Mouse (Mus musculus) retina, postnatal 1 day (tissue): ENCODE measurements around the gene Exoc4.
A peak's percentile ranks its signal among the peaks of the same experiment; 100 is the strongest.

Source experiments
- DNase-seq: peaks from one replicate; pipeline ENCODE4 v3.0.0-alpha.2; 2012

The Exoc4 gene

DNA sequence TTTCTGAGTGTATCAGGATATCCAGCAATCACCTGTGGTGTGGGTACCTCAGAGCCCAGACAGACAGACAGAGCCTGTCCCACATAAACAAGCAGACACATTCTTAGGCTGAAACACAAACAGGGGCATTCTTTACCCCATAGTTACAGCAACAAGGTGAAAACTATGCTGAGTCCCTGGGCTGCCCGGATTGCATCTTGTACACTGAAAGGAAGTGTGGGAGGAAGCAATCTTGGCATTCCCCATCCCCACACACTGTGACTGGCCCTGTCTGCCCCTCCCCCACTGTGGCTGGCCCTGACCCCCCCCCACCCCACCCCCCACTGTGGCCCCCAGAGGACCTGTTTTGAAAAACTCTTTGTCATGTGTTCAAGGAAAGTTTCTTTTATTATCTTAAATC is 623.3 kb downstream of the Exoc4 start:
- DNase-seq, result no peak

DNA sequence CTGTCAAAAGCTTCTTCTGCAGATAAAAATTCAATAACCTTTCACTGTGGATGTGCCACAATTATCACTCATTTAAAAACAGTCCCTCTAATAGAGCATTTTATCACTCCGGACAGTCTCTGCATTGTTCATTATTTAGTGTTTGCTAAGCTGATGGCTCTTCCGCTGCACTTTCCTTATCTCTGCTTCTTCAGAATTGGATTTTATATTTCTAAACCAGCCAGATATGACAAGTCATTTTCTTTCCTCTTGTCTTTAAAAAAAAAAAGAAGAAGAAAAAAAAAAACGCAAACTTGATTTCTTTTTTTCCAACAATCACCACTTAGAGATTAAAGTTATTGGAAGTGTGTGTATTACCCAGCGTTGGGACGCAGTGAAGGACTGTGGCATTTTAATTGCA is 624.1 kb downstream of the Exoc4 start:
- DNase-seq, result no peak

DNA sequence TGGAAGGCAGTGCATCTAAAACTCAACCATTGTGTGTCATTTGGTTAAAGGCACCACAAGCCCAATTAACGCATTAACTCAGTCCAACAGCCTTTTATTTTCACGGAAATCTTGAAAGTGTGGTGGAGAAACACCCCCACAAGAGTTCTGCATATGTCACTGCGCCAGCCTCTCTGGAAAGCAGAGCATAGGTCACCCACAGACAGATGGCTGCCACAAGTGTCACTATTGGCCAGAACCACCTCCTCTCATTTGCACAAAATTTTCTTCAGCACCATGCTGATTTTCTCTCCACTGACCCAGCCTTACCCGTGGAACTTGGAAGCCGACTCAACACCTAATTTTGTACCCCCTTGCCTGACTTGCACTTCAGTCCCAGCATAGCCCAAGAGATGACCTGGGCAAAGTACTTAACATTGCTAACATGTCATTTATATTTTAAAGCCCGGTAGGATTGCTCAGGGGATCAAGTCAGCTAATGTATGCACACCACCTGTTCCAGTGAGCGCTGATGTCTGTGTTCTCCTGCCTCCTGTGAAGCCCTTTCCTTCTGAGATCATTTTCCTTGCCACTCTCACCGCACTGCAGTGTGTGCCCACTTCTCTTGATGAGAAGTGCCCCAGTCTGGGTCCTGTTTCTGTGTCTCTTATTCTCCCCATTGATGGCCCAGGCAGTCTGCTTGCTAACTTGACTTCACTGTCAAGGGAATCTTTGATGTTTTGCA is 625.6 kb downstream of the Exoc4 start:
- peak; percentile 19 for DNase-seq

DNA sequence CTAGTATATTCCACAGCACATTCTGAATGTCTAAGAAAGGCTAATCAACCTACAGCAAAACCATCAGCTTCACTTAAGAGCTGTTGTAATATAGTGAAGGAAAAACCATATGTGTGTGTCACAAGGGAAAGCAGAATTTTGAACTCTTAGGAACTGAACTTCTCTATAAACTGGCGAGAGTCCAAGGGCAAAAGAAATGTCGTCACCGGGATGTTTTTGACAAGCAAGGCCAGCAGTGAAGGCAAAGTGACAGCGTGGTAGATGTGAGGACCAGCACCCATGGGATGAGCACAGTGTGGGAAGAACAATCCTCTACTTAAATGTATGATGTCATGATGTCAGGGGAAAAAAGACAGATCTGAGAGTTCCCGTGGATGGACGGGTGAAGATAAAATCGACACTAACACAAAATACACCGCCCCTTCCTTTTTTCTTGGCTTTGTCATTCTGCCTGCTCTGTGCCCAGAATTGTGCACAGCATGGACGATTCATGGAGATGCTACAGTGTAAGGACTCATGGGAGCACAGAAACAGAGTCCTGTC is 635.3 kb downstream of the Exoc4 start:
- no peak for DNase-seq

DNA sequence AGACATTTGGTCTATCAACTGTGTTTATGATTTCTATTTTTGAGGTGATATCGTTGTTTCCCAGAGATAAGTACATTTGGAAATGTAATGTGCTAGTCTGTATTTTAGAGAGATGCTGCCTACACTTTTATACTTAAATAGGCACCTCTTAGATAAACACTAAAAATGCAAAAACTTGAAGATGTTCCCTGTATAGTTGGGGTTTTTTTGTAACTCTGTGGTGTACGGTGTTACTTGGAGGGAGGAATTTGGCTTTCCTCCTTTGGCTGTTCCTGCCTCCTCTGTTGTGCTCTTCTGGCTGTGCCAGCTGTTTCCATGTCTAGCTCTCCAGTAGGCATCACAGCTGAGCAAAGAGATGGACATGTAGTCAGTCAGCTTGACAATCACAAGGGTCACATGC is 638.1 kb downstream of the Exoc4 start:
- DNase-seq, result no peak

DNA sequence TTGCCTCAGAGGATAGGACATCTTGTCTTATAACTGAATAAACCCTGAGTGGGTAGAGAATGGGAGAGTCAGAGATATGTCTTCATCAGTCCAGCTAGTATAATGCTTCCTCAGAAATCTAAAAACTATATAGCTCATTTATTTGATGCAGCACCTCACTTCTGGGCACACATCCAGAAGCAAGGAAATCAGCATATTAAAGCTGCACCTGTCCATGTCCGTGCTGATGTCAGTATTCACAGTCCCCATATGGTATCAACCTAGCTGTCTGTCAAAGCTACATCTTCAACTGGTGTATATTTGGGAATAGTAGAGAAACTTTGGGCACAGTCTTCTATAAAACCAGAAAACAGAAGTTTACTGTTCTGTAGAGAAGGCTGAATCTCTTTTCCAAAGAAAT is 642.0 kb downstream of the Exoc4 start:
- no peak for DNase-seq

DNA sequence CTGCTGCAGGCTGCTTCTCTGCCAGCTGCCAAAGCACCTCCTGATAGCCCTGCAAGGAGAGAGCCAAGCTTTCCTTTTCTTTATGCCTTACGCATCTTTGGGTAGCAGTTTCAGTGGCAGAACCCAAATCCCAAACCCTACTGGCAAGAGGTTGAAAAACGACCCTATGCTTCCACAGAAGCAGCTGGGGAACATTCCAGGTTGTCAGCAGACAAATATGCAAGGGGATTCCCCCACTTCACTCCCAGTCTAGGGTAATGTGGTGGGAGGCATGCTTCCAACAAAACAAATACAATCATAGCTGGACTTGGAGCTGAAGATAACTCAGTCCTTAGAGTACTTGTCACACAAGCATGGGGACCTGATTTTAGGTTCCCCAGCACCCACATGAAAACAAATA is 643.3 kb downstream of the Exoc4 start:
- no peak for DNase-seq

DNA sequence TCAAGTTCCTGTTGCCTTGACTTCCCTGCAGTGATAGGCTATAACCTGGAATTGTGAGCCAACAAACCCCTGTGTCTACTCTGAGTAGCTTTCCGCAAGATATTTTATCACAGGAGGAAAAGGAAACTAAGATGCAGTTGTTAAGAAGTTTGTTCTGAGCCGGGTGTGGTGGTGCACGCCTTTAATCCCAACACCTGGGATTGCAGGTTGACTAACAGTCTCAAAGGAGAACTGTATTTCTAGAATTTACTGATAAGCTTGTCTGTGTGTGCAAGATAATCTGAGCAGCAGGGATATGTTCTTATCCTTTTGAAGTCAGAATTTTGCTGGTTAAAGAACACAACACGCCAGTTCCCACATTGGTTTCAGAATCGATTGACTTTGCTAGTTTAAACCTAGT is 651.1 kb downstream of the Exoc4 start:
- DNase-seq, result no peak

DNA sequence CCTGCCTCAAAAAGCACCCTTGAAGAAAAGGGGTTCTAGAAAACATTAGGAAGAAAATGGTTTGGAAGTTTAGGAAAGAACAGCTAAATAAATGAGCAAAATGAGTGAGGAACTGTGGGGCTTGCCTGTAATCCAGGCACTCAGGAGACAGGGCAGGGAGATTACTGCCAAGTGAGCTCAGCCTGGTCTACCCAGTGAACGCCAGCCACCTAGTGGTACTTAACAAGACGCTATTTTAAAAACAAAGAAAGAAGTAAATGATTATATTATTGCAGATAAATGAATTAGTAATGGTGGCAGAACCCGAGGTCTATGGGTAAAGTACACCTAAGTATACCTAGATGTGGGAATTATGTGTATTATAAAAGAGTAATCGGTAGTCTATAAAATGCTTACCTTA is 651.7 kb downstream of the Exoc4 start:
- DNase-seq, result no peak

DNA sequence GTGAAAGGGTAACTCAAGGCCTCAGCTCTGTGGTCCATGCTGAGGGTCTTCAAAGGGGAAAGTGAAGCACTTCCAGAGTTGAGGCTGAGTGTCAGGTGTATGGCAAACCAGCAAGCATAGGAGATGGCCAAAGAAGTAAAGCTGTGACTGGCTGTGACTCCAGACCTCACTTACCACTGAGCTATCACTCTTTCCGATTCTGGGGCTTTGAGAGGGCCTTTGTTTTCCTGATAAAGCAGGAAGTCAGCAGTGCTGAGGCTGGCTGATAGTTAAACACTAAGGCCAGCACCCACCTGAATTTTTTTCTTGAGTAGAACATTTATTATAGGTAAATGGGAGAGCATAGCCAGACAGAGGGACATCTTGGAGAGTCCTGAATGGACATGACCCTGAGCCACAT is 656.2 kb downstream of the Exoc4 start:
- DNase-seq, result no peak

DNA sequence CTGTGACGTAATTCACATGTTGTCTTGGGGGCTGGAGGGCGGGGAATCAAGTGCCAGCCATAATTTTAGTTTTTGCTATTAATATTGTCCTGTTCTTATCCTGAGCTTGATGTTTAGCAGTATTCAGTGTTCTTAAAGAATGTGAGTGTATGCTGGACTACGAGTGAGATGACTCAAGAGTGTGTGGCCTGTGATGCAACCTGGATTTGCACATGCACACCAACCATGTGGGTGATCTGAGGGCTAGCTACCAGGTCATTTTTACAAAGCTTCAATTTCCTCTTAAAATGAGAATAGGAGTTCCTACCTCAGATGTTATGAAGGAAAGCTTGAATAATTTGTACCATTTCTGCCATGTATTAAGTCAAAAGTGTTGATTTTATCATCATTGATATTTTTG is 661.8 kb downstream of the Exoc4 start:
- DNase-seq, result no peak

DNA sequence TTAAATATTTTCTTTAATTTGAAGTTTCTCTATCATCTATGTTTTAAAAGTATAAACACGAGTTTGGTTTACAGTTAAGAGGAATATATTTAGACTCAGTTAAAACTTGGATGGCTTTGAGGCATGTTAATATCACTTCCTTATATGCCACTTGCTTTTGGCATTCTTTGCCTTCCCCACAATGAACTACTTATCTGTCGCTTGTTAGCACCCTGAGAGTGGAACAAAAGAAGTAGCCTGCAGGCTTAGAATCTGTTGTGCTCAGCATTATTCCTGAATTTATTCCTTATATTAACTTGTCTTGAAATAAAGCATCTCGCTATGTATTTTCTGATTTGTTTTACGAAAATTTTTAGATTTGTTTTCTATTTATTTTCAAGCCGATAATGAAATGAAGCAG is 664.2 kb downstream of the Exoc4 start:
- DNase-seq, result peak; percentile 15

DNA sequence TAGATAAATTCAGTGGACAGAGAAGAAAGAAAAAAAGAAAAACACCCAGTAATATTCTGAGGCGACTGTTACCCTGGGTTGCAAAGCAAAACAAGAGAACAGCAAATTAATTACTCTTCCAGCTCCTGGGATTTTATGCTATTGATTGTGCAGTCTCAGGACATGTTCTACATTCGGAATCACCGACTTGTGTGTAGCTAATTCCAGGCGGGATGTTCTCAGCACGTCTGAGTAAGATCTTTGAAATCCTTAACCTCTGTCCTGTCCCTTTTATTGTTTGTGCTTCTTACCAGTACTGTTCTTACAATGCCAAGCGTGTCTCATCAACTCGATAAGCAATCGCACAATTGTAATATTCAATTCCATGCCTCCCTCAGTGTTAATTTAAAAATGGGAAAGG is 664.6 kb downstream of the Exoc4 start:
- DNase-seq, result peak; percentile 12

DNA sequence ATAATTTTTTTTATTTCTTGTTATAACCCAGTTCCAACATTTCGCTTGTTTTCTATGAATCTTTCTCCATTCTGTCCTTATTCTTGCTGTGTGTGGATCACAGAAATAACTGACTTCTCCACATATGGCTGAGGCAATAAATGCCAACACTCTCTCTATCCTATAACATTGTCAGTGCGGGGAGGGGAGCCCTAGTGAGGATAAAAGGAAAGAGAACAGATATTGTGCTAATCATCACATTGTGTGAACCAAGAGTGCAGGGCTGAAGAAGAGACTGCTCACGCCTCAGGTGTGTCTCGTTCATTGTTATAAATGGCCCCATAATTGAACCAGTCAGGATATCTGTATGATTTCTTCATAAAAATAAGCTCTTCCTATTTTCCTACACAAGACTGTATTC is 665.1 kb downstream of the Exoc4 start:
- no peak for DNase-seq

DNA sequence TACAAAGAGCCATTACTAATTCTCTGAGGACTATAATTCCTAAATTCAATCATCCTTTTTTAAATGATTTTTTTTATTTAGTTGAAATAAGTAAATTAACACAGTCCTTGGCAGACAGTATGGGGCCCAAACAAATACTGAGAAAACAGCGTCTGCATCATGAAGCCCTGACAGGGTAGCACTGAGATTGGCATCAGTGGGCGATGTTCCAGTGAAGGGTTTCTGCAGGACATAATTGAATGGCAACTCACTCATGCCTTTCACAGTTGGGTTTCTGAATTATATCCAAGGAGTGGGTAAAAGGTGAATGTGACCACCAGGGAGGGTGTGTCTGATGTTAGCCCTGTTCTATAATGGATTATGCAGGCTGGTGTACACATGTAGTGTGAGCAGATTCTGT is 674.7 kb downstream of the Exoc4 start:
- no peak for DNase-seq

DNA sequence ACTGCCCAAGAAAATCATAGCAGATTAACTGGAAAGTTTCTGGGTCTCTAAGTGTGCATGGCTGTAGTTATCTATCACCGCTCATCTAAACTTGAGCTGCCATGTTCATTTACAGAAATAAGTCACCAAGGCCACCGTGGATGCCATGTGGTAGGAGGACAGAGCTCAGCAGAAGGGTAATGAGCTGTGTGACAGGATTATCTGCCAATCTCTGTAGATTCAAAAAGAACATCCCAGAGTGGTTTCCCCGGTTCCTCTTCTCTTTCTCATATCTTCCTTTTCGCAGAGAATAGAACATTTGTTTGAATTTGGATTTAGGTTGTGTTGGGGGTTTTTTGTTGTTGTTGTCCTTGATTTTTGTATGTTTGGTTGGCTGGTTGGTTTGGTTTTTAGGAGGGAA is 676.0 kb downstream of the Exoc4 start:
- DNase-seq, result peak; percentile 48

DNA sequence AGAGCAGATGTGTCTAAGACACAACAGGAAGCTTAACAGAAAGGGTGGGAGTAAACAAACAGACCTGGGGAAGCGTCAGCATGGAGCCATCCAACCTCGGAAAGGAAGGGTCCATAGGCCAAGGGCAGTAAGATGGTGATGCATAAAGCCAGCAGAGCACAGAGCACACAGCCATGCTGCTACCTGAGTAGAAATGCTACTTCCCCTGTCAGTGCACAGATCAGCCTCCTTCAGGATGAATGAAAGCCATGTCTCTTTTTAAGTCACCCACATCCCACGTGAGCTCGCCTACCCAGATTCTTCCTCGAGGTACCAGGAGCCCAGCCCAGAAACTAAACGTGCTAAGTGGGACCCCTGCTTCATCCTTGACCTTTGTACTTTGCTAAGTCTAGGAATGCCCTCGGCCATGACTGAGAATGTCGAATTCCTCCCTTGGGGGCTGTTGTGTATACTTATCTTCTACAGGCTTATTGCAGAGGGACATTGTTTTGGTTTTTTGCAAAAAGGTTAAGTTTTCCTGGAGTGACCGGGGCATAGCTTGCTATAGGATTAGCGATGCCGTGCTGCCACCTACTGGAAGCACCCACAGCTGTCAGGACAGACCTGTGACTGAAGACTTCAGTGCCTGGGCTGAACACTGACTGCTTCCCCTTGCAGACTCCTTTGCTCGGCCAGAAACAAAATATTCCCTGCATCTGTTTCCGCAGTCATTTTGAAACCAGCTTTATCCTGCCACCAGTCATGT is 680.6 kb downstream of the Exoc4 start:
- DNase-seq, result peak; percentile 81

DNA sequence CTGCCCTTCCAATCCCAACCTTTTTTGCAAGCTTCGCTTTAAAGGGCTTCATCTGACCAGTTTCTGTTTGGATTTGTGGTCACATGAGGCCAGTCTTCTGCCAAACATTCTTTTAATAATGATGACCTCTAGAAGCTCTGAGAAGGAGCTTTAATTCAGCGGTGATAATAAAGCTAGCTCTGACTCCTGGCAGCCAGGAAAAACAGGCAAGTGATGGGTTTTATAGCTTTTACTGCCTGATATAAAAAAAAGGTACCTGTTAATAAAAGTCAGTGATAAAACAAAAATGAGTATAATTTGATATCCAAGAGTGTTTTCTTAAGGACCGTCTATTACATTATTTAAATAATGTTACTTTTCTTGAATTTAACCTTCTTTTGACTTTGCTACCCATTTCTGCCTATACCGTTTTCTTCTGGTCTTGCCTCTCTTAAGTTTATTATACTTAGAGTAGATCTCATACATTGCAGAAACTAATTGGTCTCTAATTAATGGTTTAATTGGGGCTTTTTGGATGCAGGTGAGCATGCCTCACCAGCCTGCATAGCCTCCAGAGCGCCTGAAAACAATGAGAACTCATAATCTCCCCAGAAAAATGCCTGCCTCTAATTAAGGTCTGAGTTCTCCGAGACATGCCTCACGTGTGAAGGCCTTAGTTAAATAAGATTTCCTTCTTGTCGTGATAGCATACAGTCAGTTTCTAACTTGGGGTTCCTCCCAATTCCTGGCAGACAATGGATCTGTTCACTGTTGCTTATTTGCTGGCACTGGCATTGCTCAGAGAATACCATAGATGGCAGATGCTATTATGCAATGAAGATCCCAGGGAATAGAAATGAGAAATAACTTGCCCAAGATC is 681.4 kb downstream of the Exoc4 start:
- peak; percentile 15 for DNase-seq

DNA sequence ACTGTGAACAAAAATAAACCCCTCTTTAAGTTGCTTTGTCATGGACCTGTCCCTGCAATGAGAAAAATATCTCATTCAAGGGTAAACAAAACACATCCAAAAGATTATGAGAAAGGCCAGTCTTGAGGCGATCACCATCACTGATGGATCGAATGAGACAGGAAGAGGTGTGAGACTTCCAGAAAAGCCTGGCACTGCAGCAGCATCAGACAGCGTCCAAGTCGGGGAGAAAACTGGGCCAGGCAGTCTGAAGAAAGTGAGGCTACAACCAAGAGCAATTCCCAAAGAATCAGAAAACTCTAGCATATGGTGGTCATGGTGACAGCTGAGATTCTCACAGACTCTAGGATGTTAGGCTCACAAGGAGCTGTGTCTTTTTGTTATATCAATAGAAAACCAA is 689.0 kb downstream of the Exoc4 start:
- no peak for DNase-seq

DNA sequence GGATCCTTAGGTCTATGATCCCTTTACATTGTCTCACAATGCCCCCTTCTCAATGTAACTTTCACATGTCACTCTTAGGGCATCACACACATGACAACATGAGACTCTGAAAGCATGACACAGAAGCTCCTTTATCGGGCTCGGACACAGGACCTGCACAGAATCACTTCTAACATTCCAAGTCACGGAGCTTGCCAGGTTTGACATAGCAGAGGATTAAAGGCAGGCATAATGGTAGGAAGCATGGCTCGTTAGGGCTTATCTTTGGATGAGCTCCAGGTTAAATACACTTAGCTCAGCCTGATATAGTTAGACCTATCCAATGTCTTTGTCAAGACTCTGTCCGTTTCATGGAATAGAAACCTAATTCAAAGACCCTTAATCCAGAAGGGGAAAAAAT is 690.3 kb downstream of the Exoc4 start:
- no peak for DNase-seq

DNA sequence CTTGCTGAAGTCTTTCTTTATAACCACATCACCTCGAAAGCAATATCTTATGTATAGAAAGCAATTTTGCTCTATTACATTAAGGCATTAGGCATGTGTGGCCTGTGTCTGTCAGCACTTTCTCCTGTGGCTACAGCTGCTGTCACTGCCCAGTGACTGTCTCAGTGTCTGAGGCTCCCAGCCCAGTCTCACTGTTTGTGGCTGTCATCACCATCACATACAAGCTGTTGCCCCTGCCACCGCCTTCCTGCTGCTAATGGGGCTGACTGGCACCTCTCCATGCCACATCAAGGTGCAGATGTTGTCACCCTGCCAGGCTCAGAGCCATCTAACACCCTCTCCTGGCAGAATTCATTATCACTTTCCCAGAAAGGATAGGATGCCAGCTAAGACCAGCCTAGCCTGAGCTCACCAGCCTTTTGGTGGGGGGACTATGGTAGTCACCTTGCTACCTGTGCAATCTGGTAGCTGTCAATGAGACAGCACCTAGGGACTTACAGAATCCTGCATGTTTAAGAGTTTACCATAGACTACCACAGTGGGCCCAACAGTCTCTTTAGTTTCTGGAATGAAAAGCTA is 698.1 kb downstream of the Exoc4 start:
- no peak for DNase-seq

DNA sequence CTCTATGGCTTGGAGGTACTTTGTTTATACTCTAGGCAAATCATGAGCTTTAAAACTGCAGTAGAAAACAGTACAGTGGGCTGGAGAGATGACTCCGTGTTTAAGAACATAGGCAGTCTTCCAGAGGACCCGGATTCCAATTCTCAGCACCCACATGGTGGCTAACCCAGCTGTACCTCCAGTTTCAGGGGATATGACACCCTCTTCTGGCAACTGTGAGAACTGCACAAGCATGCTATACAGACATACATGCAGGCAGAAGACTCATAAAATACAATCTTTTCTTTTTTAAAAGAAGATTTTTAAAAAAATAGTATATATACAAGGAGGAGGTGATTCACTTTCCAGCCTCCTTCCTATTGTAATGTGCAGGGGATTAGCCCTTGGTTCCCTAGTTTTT is 701.2 kb downstream of the Exoc4 start:
- DNase-seq, result no peak

DNA sequence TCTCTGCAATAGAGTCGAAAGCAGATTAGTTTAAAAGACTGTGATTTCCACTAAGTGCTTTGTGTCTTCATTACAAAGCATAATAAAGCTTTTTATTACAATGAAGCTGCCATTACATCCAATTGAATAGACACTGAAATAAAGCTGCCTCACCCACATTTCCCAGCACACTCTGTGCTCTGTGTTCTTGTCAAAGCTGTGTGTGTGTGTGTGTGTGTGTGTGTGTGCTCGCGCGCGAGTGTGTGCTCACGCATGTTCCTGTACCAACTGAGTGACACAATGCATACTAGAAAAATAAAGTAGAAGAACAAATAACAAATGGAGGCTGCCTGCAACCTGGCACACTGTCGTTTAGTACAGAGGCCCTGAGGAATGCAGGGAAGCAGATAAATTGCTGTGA is 706.6 kb downstream of the Exoc4 start:
- DNase-seq, result peak; percentile 20
